Mouse (Mus musculus): Measurements from ENCODE around the gene Nbeal1.

GRCm38 (mm10) chr1:60293921-60294320 lies 113.5 kb downstream of the Nbeal1 start:
- TF ChIP-seq POLR2A (IDR thresholded peaks at IDR 0.05; ENCODE audit: borderline replicate concordance, low read depth, low read length), result no peak
- no peak for TF ChIP-seq CTCF (IDR thresholded peaks at IDR 0.05; ENCODE audit: low read depth, low read length)
